Mouse (Mus musculus): Measurements from ENCODE around the gene Pram1. TPM values are rescaled to one million over a fixed set of nuclear protein-coding genes. Genes with fewer than 3 reads are reported as not detected.
A peak's percentile ranks its signal among the peaks of the same experiment; 100 is the strongest.
"Not testable (repeated sequence)": the region's sequence is repeated elsewhere in the genome, so short reads cannot be mapped to it uniquely, and the experiment has no call there.

Gene Pram1
- polyA plus RNA-seq, 2 experiments, result 1.6 to 2.8 TPM

DNA sequence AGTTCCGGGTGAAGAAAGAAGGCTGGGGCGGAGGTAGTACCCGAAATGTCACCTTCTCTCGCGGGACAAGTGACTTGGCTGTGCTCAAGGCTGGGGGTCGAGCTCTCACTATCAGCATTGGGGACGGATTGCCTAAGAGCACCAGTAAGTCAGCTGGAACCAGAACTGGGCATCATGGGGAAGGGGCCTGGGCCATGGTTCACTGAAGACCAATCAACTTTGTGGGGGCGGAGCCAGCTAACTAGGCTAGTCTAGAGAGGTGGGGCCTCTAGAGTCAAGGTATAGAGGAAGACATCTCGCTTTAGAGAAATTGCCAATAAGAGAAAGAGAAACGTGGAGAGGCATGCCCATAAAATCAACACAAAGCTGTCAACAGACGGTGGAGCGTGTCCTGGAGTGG lies 35.9 kb upstream of the Pram1 start:
- Histone ChIP-seq H3K27me3 (ENCODE audit: control insufficient read depth, insufficient read depth, low read length) (no peaks in the 10 kb centered on the region), H3K4me3 (ENCODE audit: insufficient read depth in 1 of 2, low read depth in 2 of 2, low read length in 2 of 2) (no peak overlapping the region), H3K36me3 (replicated peaks; ENCODE audit: control insufficient read depth, insufficient read depth, low read depth) (no peaks in the 10 kb centered on the region), H3K4me2 (ENCODE audit: low read depth) (no peak overlapping the region), H3K4me1 (replicated peaks; ENCODE audit: control insufficient read depth in 2 of 2, insufficient read depth in 2 of 2, low read length in 1 of 2) (peaks cover 0 to 5% of the 10 kb centered on the region in 2 experiments; a peak in 2 of 4 replicates), H3K9ac (replicated peaks) (no peak overlapping the region), H3K9me3 (ENCODE audit: control insufficient read depth, low read length) (no peaks in the 10 kb centered on the region; the same call in 1 of the 2 replicates), H3K27ac (no peak overlapping the region)
- no peak for DNase-seq (ENCODE audit: low read depth in 3 of 3, low spot score in 3 of 3)
- no peak for ATAC-seq (ENCODE audit: insufficient read depth)
- TF ChIP-seq EP300 (IDR thresholded peaks at IDR 0.05; ENCODE audit: low read depth), result no peak
- no peak for TF ChIP-seq CTCF (IDR thresholded peaks at IDR 0.05; ENCODE audit: low read depth)
- 74% methylated on average over 12 of the region's 12 CpGs for WGBS (ENCODE audit: insufficient replicate concordance)

DNA sequence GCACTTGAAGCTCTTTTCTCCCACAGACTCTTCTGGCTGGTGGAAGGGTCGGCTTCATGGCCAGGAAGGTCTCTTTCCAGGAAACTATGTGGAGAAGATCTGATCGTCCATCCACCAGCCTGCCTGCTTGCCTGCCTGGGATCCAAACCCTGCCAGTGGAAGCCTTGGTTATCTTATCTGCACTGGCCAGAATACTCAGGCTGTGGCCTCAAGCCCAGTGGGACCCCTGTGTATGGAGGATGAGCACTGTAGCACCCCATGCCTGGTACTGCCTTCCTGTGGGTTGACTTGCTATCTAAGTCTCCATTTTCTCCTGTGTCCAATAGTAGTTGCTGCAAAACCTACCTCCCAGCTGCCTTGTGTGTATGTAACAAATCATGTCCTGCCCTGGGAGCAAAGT lies 30.6 kb upstream of the Pram1 start:
- Histone ChIP-seq H3K27me3 (ENCODE audit: control insufficient read depth, insufficient read depth, low read length) (no peaks in the 10 kb centered on the region), H3K9ac (replicated peaks) (no peak overlapping the region), H3K27ac (no peak overlapping the region), H3K4me3 (ENCODE audit: insufficient read depth in 1 of 2, low read depth in 2 of 2, low read length in 2 of 2) (no peak overlapping the region), H3K9me3 (ENCODE audit: control insufficient read depth, low read length) (no peaks in the 10 kb centered on the region), H3K4me1 (replicated peaks; ENCODE audit: control insufficient read depth in 2 of 2, insufficient read depth in 2 of 2, low read length in 1 of 2) (peaks cover 0 to 13% of the 10 kb centered on the region in 2 experiments; a peak in 3 of 4 replicates), H3K4me2 (ENCODE audit: low read depth) (no peak overlapping the region; the same call in 1 of the 2 replicates), H3K36me3 (replicated peaks; ENCODE audit: control insufficient read depth, insufficient read depth, low read depth) (no peaks in the 10 kb centered on the region)
- peak in 1 of 3 experiments; percentile 16 for DNase-seq (ENCODE audit: low read depth in 3 of 3, low spot score in 3 of 3)
- ATAC-seq (ENCODE audit: insufficient read depth), result peak; percentile 73; the same call in 1 of the 2 replicates
- TF ChIP-seq EP300 (IDR thresholded peaks at IDR 0.05; ENCODE audit: low read depth) (no peak), CTCF (IDR thresholded peaks at IDR 0.05; ENCODE audit: low read depth) (no peak)
- WGBS (ENCODE audit: insufficient replicate concordance), result 10% methylated on average over 2 of the region's 2 CpGs

DNA sequence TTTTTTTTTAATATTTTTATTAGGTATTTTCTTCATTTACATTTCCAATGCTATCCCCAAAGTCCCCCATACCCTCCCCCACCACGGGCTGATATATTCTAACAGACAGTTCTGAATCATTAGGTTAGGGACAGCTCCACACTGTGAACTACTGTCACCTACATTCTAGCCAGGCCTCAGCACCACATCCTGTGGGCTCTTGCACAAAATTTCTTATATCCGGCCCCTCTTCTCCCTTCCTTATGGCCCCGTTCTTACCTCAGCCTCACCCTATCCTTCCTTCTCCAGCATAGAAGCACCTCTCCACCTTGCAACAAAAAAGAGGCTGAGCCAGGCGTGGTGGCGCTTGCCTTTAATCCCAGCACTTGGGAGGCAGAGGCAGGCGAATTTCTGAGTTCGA lies 27.3 kb upstream of the Pram1 start:
- TF ChIP-seq CTCF (IDR thresholded peaks at IDR 0.05; ENCODE audit: low read depth), result no peak
- no peak for TF ChIP-seq EP300 (IDR thresholded peaks at IDR 0.05; ENCODE audit: low read depth)
- H3K9ac ChIP-seq (replicated peaks), result no peak overlapping the region
- no peaks in the 10 kb centered on the region for H3K27me3 ChIP-seq (ENCODE audit: control insufficient read depth, insufficient read depth, low read length)
- 51% methylated on average over 7 of the region's 7 CpGs for WGBS (ENCODE audit: insufficient replicate concordance)
- H3K9me3 ChIP-seq (ENCODE audit: control insufficient read depth, low read length), result no peaks in the 10 kb centered on the region
- DNase-seq (ENCODE audit: low read depth in 3 of 3, low spot score in 3 of 3) (no peak), ATAC-seq (ENCODE audit: insufficient read depth) (no peak)
- H3K27ac ChIP-seq, result no peak overlapping the region
- H3K4me1 ChIP-seq (replicated peaks; ENCODE audit: control insufficient read depth in 2 of 2, insufficient read depth in 2 of 2, low read length in 1 of 2), result peaks cover 0 to 13% of the 10 kb centered on the region in 2 experiments; a peak in 3 of 4 replicates
- no peak overlapping the region for H3K4me2 ChIP-seq (ENCODE audit: low read depth)
- H3K4me3 ChIP-seq (ENCODE audit: insufficient read depth in 1 of 2, low read depth in 2 of 2, low read length in 2 of 2), result no peak overlapping the region
- no peaks in the 10 kb centered on the region for H3K36me3 ChIP-seq (replicated peaks; ENCODE audit: control insufficient read depth, insufficient read depth, low read depth)

DNA sequence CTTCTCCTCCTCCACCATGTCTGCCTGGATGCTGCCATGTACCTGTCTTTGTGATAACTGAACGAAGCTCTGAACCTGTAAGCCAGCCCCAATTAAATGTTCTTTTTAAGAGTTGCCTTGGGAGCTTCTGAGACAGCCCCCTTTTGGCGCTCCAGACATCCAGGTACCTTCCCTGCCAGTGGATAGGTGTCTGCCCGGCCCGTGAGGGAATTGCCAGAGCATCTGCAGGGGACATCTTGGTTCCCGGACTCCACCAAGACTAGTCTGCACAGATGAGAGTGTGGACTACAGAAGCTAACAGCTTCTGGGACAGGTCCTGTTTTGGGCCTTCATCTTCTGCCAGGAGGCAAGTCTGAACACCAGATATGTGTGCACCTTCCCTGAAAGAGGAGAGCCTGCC lies 24.1 kb upstream of the Pram1 start:
- H3K4me1 ChIP-seq (replicated peaks; ENCODE audit: control insufficient read depth in 2 of 2, insufficient read depth in 2 of 2, low read length in 1 of 2); DNase-seq (ENCODE audit: low read depth in 3 of 3, low spot score in 3 of 3); H3K9me3 ChIP-seq (ENCODE audit: control insufficient read depth, low read length); H3K27ac ChIP-seq; H3K27me3 ChIP-seq (ENCODE audit: control insufficient read depth, insufficient read depth, low read length); H3K36me3 ChIP-seq (replicated peaks; ENCODE audit: control insufficient read depth, insufficient read depth, low read depth); H3K4me3 ChIP-seq (ENCODE audit: insufficient read depth in 1 of 2, low read depth in 2 of 2, low read length in 2 of 2); H3K9ac ChIP-seq (replicated peaks); H3K4me2 ChIP-seq (ENCODE audit: low read depth); ATAC-seq (ENCODE audit: insufficient read depth): not testable (repeated sequence)
- WGBS (ENCODE audit: insufficient replicate concordance), result 66% methylated on average over 5 of the region's 5 CpGs

DNA sequence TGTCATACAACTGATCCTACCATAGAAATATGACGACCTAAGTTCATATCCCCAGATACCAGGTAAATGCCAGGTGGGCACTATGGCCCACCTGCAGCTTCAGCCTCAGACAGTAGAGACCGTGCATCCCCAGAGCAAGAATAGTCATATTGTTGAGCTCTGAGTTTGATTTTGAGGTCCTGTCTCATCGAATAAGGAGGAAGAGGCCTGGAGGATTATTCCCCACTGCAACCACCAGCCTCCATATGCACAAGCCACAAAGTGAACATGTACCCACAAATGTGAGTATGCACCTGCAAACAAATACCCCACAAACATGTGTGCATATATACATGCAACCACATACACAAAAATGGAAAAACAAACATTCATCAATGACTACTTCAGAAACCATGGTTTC lies 10.6 kb upstream of the Pram1 start:
- Histone ChIP-seq H3K4me1 (replicated peaks; ENCODE audit: control insufficient read depth in 2 of 2, insufficient read depth in 2 of 2, low read length in 1 of 2) (peaks cover 11 to 21% of the 10 kb centered on the region in 2 experiments), H3K4me3 (ENCODE audit: insufficient read depth in 1 of 2, low read depth in 2 of 2, low read length in 2 of 2) (no peak overlapping the region), H3K4me2 (ENCODE audit: low read depth) (no peak overlapping the region), H3K27me3 (ENCODE audit: control insufficient read depth, insufficient read depth, low read length) (no peaks in the 10 kb centered on the region), H3K36me3 (replicated peaks; ENCODE audit: control insufficient read depth, insufficient read depth, low read depth) (peaks cover 4% of the 10 kb centered on the region; the same call in 1 of the 2 replicates), H3K9ac (replicated peaks) (no peak overlapping the region), H3K27ac (no peak overlapping the region), H3K9me3 (ENCODE audit: control insufficient read depth, low read length) (no peaks in the 10 kb centered on the region)
- DNase-seq (ENCODE audit: low read depth in 3 of 3, low spot score in 3 of 3), result no peak
- 68% methylated on average over 3 of the region's 3 CpGs for WGBS (ENCODE audit: insufficient replicate concordance)
- TF ChIP-seq CTCF (IDR thresholded peaks at IDR 0.05; ENCODE audit: low read depth), result no peak
- ATAC-seq (ENCODE audit: insufficient read depth), result no peak

Measured in liver, embryonic 14.5 days (tissue).